Mouse (Mus musculus): Measurements from ENCODE around the gene Birc5.

GRCm38 (mm10) chr11:117860601-117861000 lies 11.6 kb downstream of the Birc5 start, which contains the start of gene Tmem235:
- no peak for TF ChIP-seq CTCF (IDR thresholded peaks at IDR 0.05; ENCODE audit: borderline replicate concordance, control insufficient read depth, extremely low read depth, insufficient read depth, low read length, poor library complexity)
- no peak for TF ChIP-seq POLR2A (IDR thresholded peaks at IDR 0.05; ENCODE audit: control insufficient read depth, extremely low read depth, insufficient read depth, low read length, poor library complexity)
